Mouse (Mus musculus) thymus, postnatal 14 days (tissue): ENCODE measurements around the gene Gm10192.
"Not testable (repeated sequence)": the region's sequence is repeated elsewhere in the genome, so short reads cannot be mapped to it uniquely, and the experiment has no call there.

Experiments
- DNase-seq: peaks from one replicate; pipeline ENCODE4 v3.0.0; 2021

Gene Gm10192

GRCm38 (mm10) chr4:97183066-97183465 is at the start of gene Gm10192:
TSS of gene Gm10192 (minus strand) at chr4:97183166.
- DNase-seq = not testable (repeated sequence)

GRCm38 (mm10) chr4:97230411-97231104 is 47.6 kb upstream of the Gm10192 start:
- DNase-seq = no peak

- DNase-seq = no peak
These were observed 36.7 kb upstream of the Gm10192 start for GRCm38 (mm10) chr4:97219701-97220100.

- DNase-seq = no peak
These were observed 34.9 kb upstream of the Gm10192 start for GRCm38 (mm10) chr4:97217906-97218305.

GRCm38 (mm10) chr4:97212514-97212913 is 29.5 kb upstream of the Gm10192 start:
- DNase-seq = no peak

GRCm38 (mm10) chr4:97202986-97203385 is 20.0 kb upstream of the Gm10192 start:
- DNase-seq = not testable (repeated sequence)

- DNase-seq = no peak
These were observed 10.2 kb upstream of the Gm10192 start for GRCm38 (mm10) chr4:97193176-97193575.

- no peak for DNase-seq
These were observed 9.6 kb upstream of the Gm10192 start for GRCm38 (mm10) chr4:97192601-97193000.

GRCm38 (mm10) chr4:97180396-97180795 is 2.6 kb downstream of the Gm10192 start:
- no peak for DNase-seq

GRCm38 (mm10) chr4:97156841-97157345 is 26.1 kb downstream of the Gm10192 start:
- no peak for DNase-seq

GRCm38 (mm10) chr4:97156084-97156483 is 26.9 kb downstream of the Gm10192 start:
- no peak for DNase-seq

GRCm38 (mm10) chr4:97153554-97153953 is 29.4 kb downstream of the Gm10192 start:
- no peak for DNase-seq

GRCm38 (mm10) chr4:97142484-97142883 is 40.5 kb downstream of the Gm10192 start:
- no peak for DNase-seq
